Mouse (Mus musculus): ENCODE measurements at regions not wholly inside any gene's neighbourhood (a gene's known extent, or its start where the extent isn't known, plus 50 kb on each side); places are given as distances from the start of the nearest gene placed in this dataset.

DNA sequence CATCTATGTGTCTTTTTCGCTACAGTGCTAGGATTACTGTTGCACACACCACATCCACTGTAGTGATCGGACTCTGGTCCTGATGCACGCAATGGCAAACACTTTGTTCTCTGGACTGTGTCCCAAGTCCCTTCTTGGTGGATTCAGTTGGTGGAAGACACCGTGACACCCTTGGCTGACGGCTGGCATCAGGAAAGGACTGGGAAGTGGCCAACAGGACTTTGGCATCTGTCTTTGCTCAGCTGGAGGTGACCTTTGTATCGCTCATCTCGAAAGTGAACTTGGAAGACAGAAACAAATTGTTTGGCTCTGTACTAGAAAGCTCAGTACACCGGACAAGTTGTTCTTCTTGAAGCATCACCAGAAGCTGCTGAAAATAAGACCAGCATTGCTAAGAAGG lies 88.9 kb upstream of the Mylip start:
- no peak overlapping the region for H3K4me2 ChIP-seq (replicated peaks)
- no peaks in the 10 kb centered on the region for H3K36me3 ChIP-seq
- H3K9me3 ChIP-seq = no peaks in the 10 kb centered on the region
- no peaks in the 10 kb centered on the region for H3K27me3 ChIP-seq (replicated peaks)
- no peaks in the 10 kb centered on the region for H3K4me1 ChIP-seq
- H3K4me3 ChIP-seq = no peak overlapping the region
- no peak for ATAC-seq (ENCODE audit: low FRiP score, low read depth)
- H3K9ac ChIP-seq = no peak overlapping the region
- H3K27ac ChIP-seq = no peak overlapping the region
- 92% methylated on average over 8 of the region's 8 CpGs for WGBS

DNA sequence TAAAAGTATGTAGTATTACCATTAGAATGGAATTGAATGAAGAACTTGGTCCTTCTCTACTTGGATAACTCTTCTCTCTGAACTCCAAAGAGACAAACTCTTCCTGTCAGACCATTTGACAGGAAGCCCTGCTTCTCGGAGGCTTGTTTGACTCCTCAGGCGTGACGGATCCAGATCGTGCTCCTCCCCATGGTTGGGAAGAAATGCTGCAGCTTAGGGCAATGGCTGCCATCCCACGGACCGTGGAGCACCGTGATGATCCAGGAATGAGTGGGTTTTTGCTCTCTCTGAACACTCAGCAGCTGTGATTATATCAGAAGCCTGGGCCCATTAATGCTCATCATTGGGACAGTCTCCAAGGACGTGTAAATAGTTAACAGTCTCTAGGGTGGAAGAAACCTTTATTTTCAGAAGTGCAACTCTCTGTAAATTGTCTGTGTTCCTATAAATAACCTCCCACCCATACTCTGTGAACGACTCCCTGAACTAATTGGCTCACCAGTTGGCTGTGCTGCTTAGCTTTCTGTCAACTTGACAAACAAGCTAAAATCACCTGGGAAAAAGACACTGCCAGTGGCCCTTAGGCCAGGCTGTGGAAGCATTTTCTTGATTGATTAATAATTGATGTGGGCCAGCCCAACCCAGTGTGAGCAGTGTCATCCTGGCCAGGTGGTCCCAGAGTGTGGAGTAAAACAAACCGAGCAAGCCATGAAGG lies 88.2 kb upstream of the Mylip start:
- Histone ChIP-seq H3K4me1 (no peaks in the 10 kb centered on the region), H3K4me2 (replicated peaks) (no peak overlapping the region), H3K27me3 (replicated peaks) (no peaks in the 10 kb centered on the region), H3K9me3 (no peaks in the 10 kb centered on the region), H3K4me3 (no peak overlapping the region), H3K9ac (no peak overlapping the region), H3K27ac (no peak overlapping the region), H3K36me3 (no peaks in the 10 kb centered on the region)
- 82% methylated on average over 10 of the region's 10 CpGs for WGBS
- no peak for ATAC-seq (ENCODE audit: low FRiP score, low read depth)

DNA sequence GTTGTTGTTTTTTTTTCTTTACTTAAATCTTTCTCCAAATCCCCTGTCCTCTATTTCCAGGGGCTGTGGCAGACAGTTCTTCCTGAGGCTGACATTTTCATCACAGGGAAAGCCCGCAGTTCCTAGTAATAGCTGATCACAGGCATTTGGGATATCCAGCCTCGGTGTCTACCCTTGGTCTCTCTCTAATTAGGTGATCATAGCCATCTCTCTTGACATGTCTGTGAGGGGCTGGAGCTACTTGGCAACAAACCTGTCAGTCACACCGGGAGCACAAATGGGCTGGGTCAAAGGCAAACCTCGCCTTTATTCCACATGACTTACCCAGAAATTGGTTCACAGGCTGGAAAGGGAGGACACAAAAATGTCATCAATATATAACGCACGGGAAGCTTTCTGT lies 86.7 kb upstream of the Mylip start:
- no peaks in the 10 kb centered on the region for H3K4me1 ChIP-seq
- H3K4me3 ChIP-seq = no peak overlapping the region
- H3K27ac ChIP-seq = no peak overlapping the region
- no peak overlapping the region for H3K4me2 ChIP-seq (replicated peaks)
- H3K9ac ChIP-seq = no peak overlapping the region
- H3K27me3 ChIP-seq (replicated peaks) = no peaks in the 10 kb centered on the region
- H3K36me3 ChIP-seq = no peaks in the 10 kb centered on the region
- WGBS = 67% methylated on average over 6 of the region's 6 CpGs
- H3K9me3 ChIP-seq = no peaks in the 10 kb centered on the region
- ATAC-seq (ENCODE audit: low FRiP score, low read depth) = no peak

DNA sequence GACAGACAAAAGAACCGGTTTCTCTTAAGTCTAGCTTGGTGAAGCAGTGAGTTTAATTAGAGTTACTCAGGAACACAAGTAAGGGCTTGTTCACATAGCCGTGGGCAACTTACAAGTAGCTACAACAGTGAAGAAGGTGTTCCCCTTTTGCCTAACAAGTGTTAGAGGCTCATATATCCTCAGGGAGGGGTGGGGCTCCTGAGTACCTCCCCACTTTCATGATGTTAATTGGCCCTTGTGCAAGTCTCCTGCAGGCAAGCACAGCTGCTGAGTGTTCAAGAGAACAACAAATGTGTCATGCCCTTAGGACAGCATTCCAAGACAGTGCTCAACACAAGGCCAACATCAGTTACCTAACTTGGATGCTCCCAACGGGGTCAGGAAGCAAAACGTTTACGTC lies 83.4 kb upstream of the Mylip start:
- H3K27me3 ChIP-seq (replicated peaks) = no peaks in the 10 kb centered on the region
- no peaks in the 10 kb centered on the region for H3K9me3 ChIP-seq
- no peak overlapping the region for H3K9ac ChIP-seq
- H3K36me3 ChIP-seq = no peaks in the 10 kb centered on the region
- ATAC-seq (ENCODE audit: low FRiP score, low read depth) = no peak
- 77% methylated on average over 5 of the region's 5 CpGs for WGBS
- no peak overlapping the region for H3K27ac ChIP-seq
- H3K4me3 ChIP-seq = no peak overlapping the region
- no peaks in the 10 kb centered on the region for H3K4me1 ChIP-seq
- no peak overlapping the region for H3K4me2 ChIP-seq (replicated peaks)

DNA sequence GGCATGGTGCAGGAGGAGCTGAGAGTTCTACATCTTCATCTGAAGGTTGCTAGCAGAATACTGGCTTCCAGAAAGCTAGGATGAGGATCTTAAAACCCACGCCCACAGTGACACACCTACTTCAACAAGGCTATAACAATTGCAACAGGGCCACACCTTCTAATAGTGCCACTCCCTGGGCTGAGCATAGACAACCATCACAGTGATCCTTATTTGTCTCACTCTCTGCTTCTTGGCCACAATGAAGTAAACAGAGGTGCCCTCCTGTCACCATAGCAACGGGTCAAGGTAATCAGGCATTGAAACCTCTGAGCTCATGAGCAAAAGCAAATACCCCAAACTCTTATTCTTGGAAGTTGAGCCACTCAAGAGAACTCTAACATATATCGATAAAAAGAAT lies 82.3 kb upstream of the Mylip start:
- Histone ChIP-seq H3K9me3 (no peaks in the 10 kb centered on the region), H3K27me3 (replicated peaks) (no peaks in the 10 kb centered on the region), H3K9ac (no peak overlapping the region), H3K4me3 (no peak overlapping the region), H3K4me1 (no peaks in the 10 kb centered on the region), H3K27ac (no peak overlapping the region), H3K4me2 (replicated peaks) (no peak overlapping the region), H3K36me3 (no peaks in the 10 kb centered on the region)
- WGBS = 90% methylated on average over 3 of the region's 3 CpGs
- no peak for ATAC-seq (ENCODE audit: low FRiP score, low read depth)

DNA sequence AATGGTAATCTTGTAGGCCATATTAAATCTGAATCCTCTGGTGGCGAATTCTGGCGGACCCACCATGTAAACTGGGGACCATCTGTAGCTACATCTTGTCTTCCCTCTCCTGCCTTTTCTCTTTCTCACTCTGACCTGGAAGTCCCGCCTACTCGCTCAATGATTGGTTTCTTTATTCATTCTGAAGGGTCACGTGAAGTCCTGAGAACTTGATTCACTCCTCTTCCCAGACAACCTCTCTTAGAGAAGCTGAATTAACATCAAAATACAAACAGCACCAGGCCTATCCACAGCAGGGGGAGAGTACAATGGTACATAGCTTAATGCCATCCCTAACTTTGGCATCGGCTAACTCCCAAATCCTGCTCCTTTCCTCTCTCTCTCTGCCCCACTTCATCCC lies 69.9 kb upstream of the Mylip start:
- 82% methylated on average over 6 of the region's 6 CpGs for WGBS
- Histone ChIP-seq H3K9me3 (no peaks in the 10 kb centered on the region), H3K27ac (no peak overlapping the region), H3K36me3 (no peaks in the 10 kb centered on the region), H3K27me3 (replicated peaks) (no peaks in the 10 kb centered on the region), H3K4me2 (replicated peaks) (no peak overlapping the region), H3K9ac (no peak overlapping the region), H3K4me1 (no peaks in the 10 kb centered on the region), H3K4me3 (no peak overlapping the region)
- no peak for ATAC-seq (ENCODE audit: low FRiP score, low read depth)

DNA sequence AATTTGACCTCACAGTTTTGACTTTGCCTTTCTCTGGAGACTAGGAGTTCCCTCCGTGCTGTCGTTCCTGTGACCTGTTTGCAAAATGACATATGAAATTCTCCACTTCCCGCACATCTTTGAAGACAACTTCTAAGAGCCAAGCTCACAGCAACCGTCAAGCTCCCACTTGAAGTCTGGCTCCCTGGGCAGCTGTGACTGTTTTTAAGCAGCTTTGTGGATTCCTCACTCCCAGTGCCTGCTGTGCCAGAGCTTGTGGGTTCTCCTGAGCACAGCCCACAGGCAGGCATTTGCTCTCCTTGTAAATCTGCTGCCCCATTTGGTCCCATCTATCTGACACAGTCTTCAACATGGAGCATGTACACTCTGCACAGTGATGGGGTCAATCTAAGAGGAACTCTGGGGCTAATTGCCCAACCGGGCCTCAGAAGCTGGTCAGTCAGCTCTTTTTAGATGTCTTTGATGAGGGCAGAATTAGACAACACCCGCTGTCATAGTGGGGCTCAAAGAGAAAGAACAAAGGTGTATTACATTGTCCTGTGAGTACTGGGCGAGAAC lies 63.7 kb upstream of the Mylip start:
- H3K27ac ChIP-seq = no peak overlapping the region
- H3K4me3 ChIP-seq = no peak overlapping the region
- no peaks in the 10 kb centered on the region for H3K9me3 ChIP-seq
- no peaks in the 10 kb centered on the region for H3K4me1 ChIP-seq
- no peak overlapping the region for H3K9ac ChIP-seq
- no peak overlapping the region for H3K4me2 ChIP-seq (replicated peaks)
- H3K36me3 ChIP-seq = no peaks in the 10 kb centered on the region
- ATAC-seq (ENCODE audit: low FRiP score, low read depth) = no peak
- WGBS = 62% methylated on average over 7 of the region's 7 CpGs
- no peaks in the 10 kb centered on the region for H3K27me3 ChIP-seq (replicated peaks)

DNA sequence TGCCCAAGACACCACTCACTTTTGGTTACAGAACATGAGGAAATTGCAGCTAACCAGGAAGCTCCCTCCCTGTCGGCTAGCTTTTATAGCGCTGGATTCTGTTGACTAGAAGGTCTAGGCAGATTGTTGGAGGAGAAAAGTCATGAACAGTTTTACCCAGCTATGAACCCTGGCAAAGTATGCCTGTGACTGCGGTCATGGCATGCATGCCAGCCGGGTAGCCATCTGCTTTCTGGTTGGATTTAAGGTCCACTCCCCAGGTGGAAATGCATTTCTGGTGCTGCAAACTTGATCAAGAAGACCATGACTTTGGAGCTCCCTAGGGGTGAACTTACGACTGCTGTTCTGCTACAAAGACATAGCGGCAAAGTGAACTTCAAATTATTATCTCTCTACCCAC lies 62.8 kb upstream of the Mylip start:
- no peak overlapping the region for H3K4me2 ChIP-seq (replicated peaks)
- ATAC-seq (ENCODE audit: low FRiP score, low read depth) = no peak
- no peaks in the 10 kb centered on the region for H3K9me3 ChIP-seq
- H3K4me3 ChIP-seq = no peak overlapping the region
- H3K36me3 ChIP-seq = no peaks in the 10 kb centered on the region
- H3K27ac ChIP-seq = no peak overlapping the region
- H3K27me3 ChIP-seq (replicated peaks) = no peaks in the 10 kb centered on the region
- 93% methylated on average over 6 of the region's 6 CpGs for WGBS
- H3K9ac ChIP-seq = no peak overlapping the region
- H3K4me1 ChIP-seq = no peaks in the 10 kb centered on the region

DNA sequence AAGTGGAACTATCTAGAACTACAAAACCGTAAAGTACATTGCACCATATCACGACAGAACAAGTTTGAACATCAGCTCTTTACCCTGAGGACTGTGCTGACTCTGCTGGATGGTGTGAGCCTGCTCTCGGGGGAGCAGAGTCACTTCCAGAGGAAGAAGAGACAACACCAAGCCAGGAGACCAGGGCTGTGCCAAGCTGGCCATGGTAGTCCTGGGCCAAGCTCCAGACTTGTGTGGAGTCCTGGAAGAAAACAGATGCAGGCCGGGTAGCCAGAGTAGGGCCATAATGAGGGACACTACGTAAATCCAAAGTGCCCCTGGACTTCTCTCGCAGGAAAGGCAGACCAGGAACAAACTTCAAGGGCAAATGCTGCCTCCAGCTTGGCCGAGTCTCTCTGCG lies 59.0 kb upstream of the Mylip start:
- H3K27ac ChIP-seq = no peak overlapping the region
- no peaks in the 10 kb centered on the region for H3K4me1 ChIP-seq
- WGBS = 82% methylated on average over 8 of the region's 8 CpGs
- H3K4me2 ChIP-seq (replicated peaks) = no peak overlapping the region
- no peaks in the 10 kb centered on the region for H3K9me3 ChIP-seq
- H3K36me3 ChIP-seq = no peaks in the 10 kb centered on the region
- no peak overlapping the region for H3K9ac ChIP-seq
- no peak for ATAC-seq (ENCODE audit: low FRiP score, low read depth)
- no peaks in the 10 kb centered on the region for H3K27me3 ChIP-seq (replicated peaks)
- no peak overlapping the region for H3K4me3 ChIP-seq

DNA sequence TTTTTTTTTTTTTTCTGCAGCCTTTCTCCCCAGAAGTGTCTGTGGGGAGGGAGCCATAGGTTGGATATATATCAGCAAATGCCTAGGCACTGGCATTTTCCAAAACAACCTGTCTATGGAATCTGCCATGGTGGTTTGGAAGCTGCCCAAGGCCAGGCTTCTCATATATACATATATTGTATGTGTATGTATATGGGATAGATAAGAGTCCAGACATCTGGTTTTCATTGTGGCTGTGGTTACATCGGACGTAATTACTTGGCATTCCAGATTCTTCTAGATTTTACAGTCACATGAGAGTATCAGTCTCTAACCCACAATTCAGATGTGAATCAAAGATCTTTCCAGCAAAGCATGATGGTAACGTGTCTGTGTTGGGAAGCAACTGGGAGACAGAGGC lies 57.5 kb upstream of the Mylip start:
- Histone ChIP-seq H3K9me3 (no peaks in the 10 kb centered on the region), H3K27ac (no peak overlapping the region), H3K9ac (no peak overlapping the region), H3K36me3 (no peaks in the 10 kb centered on the region), H3K27me3 (replicated peaks) (no peaks in the 10 kb centered on the region), H3K4me3 (no peak overlapping the region), H3K4me1 (no peaks in the 10 kb centered on the region), H3K4me2 (replicated peaks) (no peak overlapping the region)
- WGBS = 87% methylated on average over 3 of the region's 3 CpGs
- ATAC-seq (ENCODE audit: low FRiP score, low read depth) = no peak

DNA sequence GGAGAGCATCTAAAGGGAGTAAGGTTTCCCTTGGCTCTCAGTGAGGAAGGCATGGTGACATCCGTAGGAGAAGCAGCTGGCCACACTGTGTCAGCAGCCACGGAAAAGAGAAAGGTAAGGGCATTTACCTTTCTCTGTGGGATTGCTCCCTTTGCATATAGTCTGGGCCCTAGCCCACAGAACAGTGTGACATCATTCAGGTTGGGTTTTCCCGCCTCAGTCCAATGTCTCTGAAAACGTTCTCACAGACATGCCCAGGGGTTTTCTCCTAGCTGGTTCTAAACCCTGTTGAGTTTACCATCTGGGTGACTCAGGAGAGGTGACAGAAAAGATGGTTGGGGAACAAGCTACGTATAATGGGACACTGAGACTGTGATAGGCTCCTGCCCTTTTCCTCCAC lies 55.9 kb upstream of the Mylip start:
- no peaks in the 10 kb centered on the region for H3K27me3 ChIP-seq (replicated peaks)
- H3K36me3 ChIP-seq = no peaks in the 10 kb centered on the region
- H3K27ac ChIP-seq = no peak overlapping the region
- no peaks in the 10 kb centered on the region for H3K9me3 ChIP-seq
- WGBS = 81% methylated on average over 5 of the region's 5 CpGs
- H3K4me3 ChIP-seq = no peak overlapping the region
- ATAC-seq (ENCODE audit: low FRiP score, low read depth) = no peak
- H3K4me1 ChIP-seq = no peaks in the 10 kb centered on the region
- no peak overlapping the region for H3K4me2 ChIP-seq (replicated peaks)
- no peak overlapping the region for H3K9ac ChIP-seq

Data from neural tube, embryonic 12.5 days (tissue).